Mouse (Mus musculus) cerebellum, adult 11 months (tissue): ENCODE data around the gene Olfr313.
"Not testable (repeated sequence)": the region's sequence is repeated elsewhere in the genome, so short reads cannot be mapped to it uniquely, and the experiment has no call there.

ENCODE experiments used
- DNase-seq: peaks from one replicate; pipeline ENCODE4 v3.0.0; 2022

The Olfr313 gene

GRCm38 (mm10) chr11:58814700-58815099 is at the start of gene Olfr313:
Gene Olfr313 (plus strand): TSS chr11:58815000.
- DNase-seq, result not testable (repeated sequence)

GRCm38 (mm10) chr11:58772888-58773287 is 41.9 kb upstream of the Olfr313 start, which contains the start of gene Olfr315:
Gene Olfr315 (plus strand): TSS chr11:58773188.
- DNase-seq, result no peak

GRCm38 (mm10) chr11:58782480-58783089 is 32.2 kb upstream of the Olfr313 start, which contains the start of gene Olfr314:
Gene Olfr314 (plus strand): TSS chr11:58782952.
- no peak for DNase-seq

- no peak for DNase-seq
These were observed 30.6 kb upstream of the Olfr313 start for GRCm38 (mm10) chr11:58784182-58784581.

GRCm38 (mm10) chr11:58787651-58788050 is 27.1 kb upstream of the Olfr313 start:
- DNase-seq, result no peak

GRCm38 (mm10) chr11:58788346-58788745 is 26.5 kb upstream of the Olfr313 start:
- DNase-seq, result no peak

- no peak for DNase-seq
These were observed 25.3 kb upstream of the Olfr313 start for GRCm38 (mm10) chr11:58789532-58789931.

GRCm38 (mm10) chr11:58790053-58790452 is 24.7 kb upstream of the Olfr313 start:
- no peak for DNase-seq

- no peak for DNase-seq
These were observed 24.2 kb upstream of the Olfr313 start for GRCm38 (mm10) chr11:58790646-58791045.

- DNase-seq, result no peak
These were observed 18.9 kb upstream of the Olfr313 start for GRCm38 (mm10) chr11:58795856-58796255.

- DNase-seq, result no peak
These were observed 17.9 kb upstream of the Olfr313 start for GRCm38 (mm10) chr11:58796850-58797249.

GRCm38 (mm10) chr11:58799747-58800146 is 15.1 kb upstream of the Olfr313 start:
- DNase-seq, result no peak

GRCm38 (mm10) chr11:58801558-58802228 is 13.1 kb upstream of the Olfr313 start, which contains the start of gene Fam183b:
Gene Fam183b (minus strand): TSS chr11:58801960.
- peak; percentile 4 for DNase-seq

GRCm38 (mm10) chr11:58803871-58804270 is 10.9 kb upstream of the Olfr313 start:
- no peak for DNase-seq

- DNase-seq, result no peak
These were observed 10.4 kb upstream of the Olfr313 start for GRCm38 (mm10) chr11:58804393-58804792.

GRCm38 (mm10) chr11:58812001-58812400 is 2.8 kb upstream of the Olfr313 start:
- DNase-seq, result no peak

GRCm38 (mm10) chr11:58815676-58816075 is 876 bp downstream of the Olfr313 start:
- DNase-seq, result no peak

- not testable (repeated sequence) for DNase-seq
These were observed 14.1 kb downstream of the Olfr313 start, which contains the start of gene Olfr312 for GRCm38 (mm10) chr11:58828937-58829336. Gene Olfr312 (plus strand): TSS chr11:58829237.

GRCm38 (mm10) chr11:58829764-58830163 is 15.0 kb downstream of the Olfr313 start:
- no peak for DNase-seq

GRCm38 (mm10) chr11:58832541-58832940 is 17.7 kb downstream of the Olfr313 start:
- not testable (repeated sequence) for DNase-seq

- DNase-seq, result not testable (repeated sequence)
These were observed 24.2 kb downstream of the Olfr313 start, which contains the start of gene Olfr311 for GRCm38 (mm10) chr11:58838951-58839350. Gene Olfr311 (plus strand): TSS chr11:58839251.

- DNase-seq, result peak; percentile 84
These were observed 32.2 kb downstream of the Olfr313 start, which contains the start of gene Gm12258 for GRCm38 (mm10) chr11:58846919-58847461. Gene Gm12258 (plus strand): TSS chr11:58847158.

GRCm38 (mm10) chr11:58847636-58848035 is 32.8 kb downstream of the Olfr313 start:
- no peak for DNase-seq

GRCm38 (mm10) chr11:58849731-58850130 is 34.9 kb downstream of the Olfr313 start:
- DNase-seq, result no peak
